Comparison of ENCODE assay signal across 8 mouse cellular contexts in the genomic region with DNA sequence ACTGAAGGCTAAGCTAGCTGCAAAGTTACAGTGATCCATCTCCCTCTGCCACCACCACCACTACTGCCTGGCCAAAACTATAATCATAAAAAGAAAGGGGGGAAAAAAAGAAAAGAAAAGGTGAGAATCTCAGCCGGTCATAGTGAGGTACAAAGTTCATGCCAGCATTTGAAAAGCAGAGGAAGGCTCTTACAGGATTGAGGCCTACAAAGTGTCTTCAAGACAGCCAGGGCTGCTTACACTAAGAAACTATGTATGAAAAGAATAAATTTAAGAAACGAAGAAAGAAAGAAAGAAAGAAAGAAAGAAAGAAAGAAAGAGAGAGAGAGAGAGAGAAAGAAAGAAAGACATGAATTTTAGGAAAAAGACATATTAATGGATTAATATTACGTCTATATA.
DNase-seq lines count a peak whose midpoint lies in the region; ATAC-seq and TF ChIP-seq lines count a peak whose summit lies in the region.
"Not testable (repeated sequence)": the region's sequence is repeated elsewhere in the genome, so short reads cannot be mapped to it uniquely, and the experiment has no call there.

No protein-coding gene starts in this region.

- not testable (repeated sequence) for H3K9me3 ChIP-seq in ES-Bruce4 (replicated peaks; ENCODE audit: control insufficient read depth, insufficient read depth, low read length, poor library complexity, severe bottlenecking); lung, embryonic 15.5 days

- peak; percentile 34 for DNase-seq in c-Kit-positive CD71-positive TER-119-negative erythroid progenitor cells, embryonic 14.5 days (ENCODE audit: low read depth)
- DNase-seq in frontal cortex, postnatal 25 days (ENCODE audit: low spot score in 2 of 2): peak; percentile 6 to 53
- DNase-seq in layer of hippocampus, adult 18-20 months (ENCODE audit: low spot score in 2 of 2): peak; percentile 23 to 62
- peak; percentile 9 for DNase-seq in right cerebral cortex, postnatal 25 days
- peak; percentile 34 for DNase-seq in urinary bladder, postnatal 14 days (ENCODE audit: low spot score)

- peak overlapping the region; percentile 36; the same call in 1 of the 2 replicates for H3K27ac ChIP-seq in ES-Bruce4 (ENCODE audit: insufficient read depth, low read length)
- H3K27ac ChIP-seq in lung, embryonic 15.5 days: not testable (repeated sequence)

- not testable (repeated sequence) for H3K27me3 ChIP-seq in ES-Bruce4 (ENCODE audit: control insufficient read depth, insufficient read depth, low read length, poor library complexity, severe bottlenecking); lung, embryonic 15.5 days

- ATAC-seq in hematopoietic stem cell, adult 5-6 weeks (replicated peaks in 1 of 2; ENCODE audit: insufficient read depth in 1 of 2, low FRiP score in 2 of 2, low TSS enrichment in 1 of 2, low read depth in 1 of 2, poor library complexity in 2 of 2, severe bottlenecking in 2 of 2): peak; percentile 37 to 50; a peak in 3 of 4 replicates
- ATAC-seq in lung, embryonic 15.5 days (ENCODE audit: borderline replicate concordance, extremely low read depth, low FRiP score, low TSS enrichment): peak; percentile 25; the same call in 1 of the 2 replicates

- H3K4me2 ChIP-seq in lung, embryonic 15.5 days: not testable (repeated sequence)

- H3K4me3 ChIP-seq in ES-Bruce4 (ENCODE audit: low read depth, low read length); lung, embryonic 15.5 days: not testable (repeated sequence)

- TF ChIP-seq POLR2A in ES-Bruce4 (IDR thresholded peaks at IDR 0.05; ENCODE audit: insufficient read depth, low read length): not testable (repeated sequence)

- not testable (repeated sequence) for H3K36me3 ChIP-seq in ES-Bruce4 (ENCODE audit: control insufficient read depth, insufficient read depth, low read length, poor library complexity, severe bottlenecking); lung, embryonic 15.5 days

- H3K9ac ChIP-seq in ES-Bruce4 (ENCODE audit: low read depth, poor library complexity, severe bottlenecking); lung, embryonic 15.5 days: not testable (repeated sequence)

- not testable (repeated sequence) for H3K4me1 ChIP-seq in ES-Bruce4 (ENCODE audit: control insufficient read depth, insufficient read depth, low read length); lung, embryonic 15.5 days

- TF ChIP-seq CTCF in ES-Bruce4 (IDR thresholded peaks at IDR 0.05; ENCODE audit: low read depth, low read length): not testable (repeated sequence)

- WGBS in lung, embryonic 15.5 days: 75% methylated on average over 3 of the region's 3 CpGs

- not testable (repeated sequence) for TF ChIP-seq EP300 in ES-Bruce4 (IDR thresholded peaks at IDR 0.05; ENCODE audit: insufficient read depth, low read depth, low read length)
